Mouse (Mus musculus) left cerebral cortex, postnatal 4 days (tissue): Measurements from ENCODE around the gene Cdc42se2. TPM values are rescaled to one million over a fixed set of nuclear protein-coding genes. Genes with fewer than 3 reads are reported as not detected.

ENCODE experiments used
- DNase-seq: peaks from one replicate; pipeline ENCODE4 v3.0.0-alpha.2; 2022
- intact Hi-C: fragments of 180-260 bp; cut with DNase I; formaldehyde crosslinking; loops from one replicate; pipeline ENCODE4 v1.15.1; 2025
- total RNA-seq, 2 experiments: library from RNA; stranded (reverse); gene quantifications; 2 replicates each; pipeline ENCODE4 v1.2.3; 2021

Gene Cdc42se2
- 100 to 1,000 TPM; 104 to 107 TPM for total RNA-seq

DNA sequence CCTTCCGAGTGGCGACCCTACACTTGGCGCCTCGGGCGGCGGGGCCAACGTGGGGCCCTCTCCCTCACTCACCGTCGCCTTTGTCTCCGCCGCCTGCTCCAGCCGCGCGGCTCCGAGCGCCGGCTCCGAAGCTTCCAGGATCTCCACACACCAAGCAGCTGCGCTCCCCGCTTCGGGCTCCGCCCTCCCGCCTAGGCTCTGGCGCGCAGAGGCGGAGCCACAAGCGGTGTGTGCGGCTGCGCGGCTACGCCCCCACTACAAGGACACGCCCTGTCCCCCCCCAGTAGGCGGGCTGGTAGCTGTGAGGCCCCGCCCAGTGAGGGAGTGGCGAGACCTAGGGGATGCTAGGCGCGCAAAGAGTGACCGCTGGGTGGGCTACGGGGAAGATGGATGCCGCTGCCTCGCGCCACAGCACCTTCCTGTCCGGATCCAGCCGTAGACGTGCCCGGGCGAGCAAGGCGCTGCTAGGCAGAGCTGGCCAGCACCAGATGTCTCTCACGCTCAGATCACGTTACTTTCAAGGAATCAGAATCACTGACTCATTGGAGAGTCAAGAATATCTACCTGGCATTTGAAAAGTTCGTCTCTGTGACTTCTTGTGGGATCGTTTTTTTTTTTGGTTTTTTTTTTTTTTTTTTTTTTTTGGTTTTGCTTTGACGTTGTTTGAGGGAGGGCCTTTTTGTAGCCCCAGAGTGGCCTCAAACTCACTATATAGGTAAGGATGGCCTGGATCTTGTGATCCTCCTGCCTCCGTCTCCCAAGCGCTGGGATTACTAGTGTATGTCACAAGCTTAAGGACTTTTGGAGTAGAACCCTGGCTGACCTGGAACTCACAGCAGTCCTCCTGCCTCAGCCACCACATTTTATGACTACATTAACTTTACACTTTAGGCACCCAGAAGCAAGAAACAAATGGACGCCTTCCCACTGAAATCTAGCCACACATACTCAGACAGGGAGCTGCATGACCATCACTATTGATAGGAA is at the start of gene Cdc42se2:
Cdc42se2 (minus strand) TSS at position 188 of the 987 bp plus-strand sequence.
- peak; percentile 100 for DNase-seq
- intact Hi-C loops, result loop anchor here (5.0 kb wide), 1 partner anchor 75 kb away; the partner anchor contains the start of gene Lyrm7

GRCm38 (mm10) chr11:54836106-54836505 is 48.6 kb upstream of the Cdc42se2 start:
- peak; percentile 57 for DNase-seq
- intact Hi-C loops, result no loop called here

- DNase-seq, result no peak
- intact Hi-C loops, result no loop called here
Observed at GRCm38 (mm10) chr11:54834596-54834995, 47.1 kb upstream of the Cdc42se2 start.

- DNase-seq, result no peak
Observed at GRCm38 (mm10) chr11:54833833-54834232, 46.4 kb upstream of the Cdc42se2 start.

DNA sequence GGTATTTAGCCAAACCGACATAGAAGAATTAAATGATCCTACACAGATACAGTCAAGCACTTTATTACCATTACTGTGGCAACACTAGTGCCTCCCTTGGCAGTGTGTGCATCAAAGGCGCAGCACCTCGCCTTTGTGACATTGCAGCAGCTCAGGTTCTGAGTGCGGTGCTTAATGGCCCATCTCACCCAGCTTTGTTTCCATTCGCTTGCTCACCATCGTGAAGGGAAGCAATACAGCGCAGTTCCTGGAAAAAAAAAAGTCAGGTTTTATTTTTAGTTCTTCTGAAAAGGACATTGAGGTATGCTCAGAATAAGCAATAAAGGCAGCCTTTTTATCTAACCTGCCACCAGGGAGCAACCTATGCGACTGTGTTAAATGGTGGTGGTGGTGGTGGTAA is 39.3 kb upstream of the Cdc42se2 start:
- intact Hi-C loops, result no loop called here

More at GRCm38 (mm10) chr11:54833833-54834232, 46.4 kb upstream of the Cdc42se2 start:
- intact Hi-C loops, result no loop called here

GRCm38 (mm10) chr11:54825774-54826173 is 38.3 kb upstream of the Cdc42se2 start:
- intact Hi-C loops, result no loop called here
- no peak for DNase-seq

More for the DNA sequence above, 39.3 kb upstream of the Cdc42se2 start:
- no peak for DNase-seq

DNA sequence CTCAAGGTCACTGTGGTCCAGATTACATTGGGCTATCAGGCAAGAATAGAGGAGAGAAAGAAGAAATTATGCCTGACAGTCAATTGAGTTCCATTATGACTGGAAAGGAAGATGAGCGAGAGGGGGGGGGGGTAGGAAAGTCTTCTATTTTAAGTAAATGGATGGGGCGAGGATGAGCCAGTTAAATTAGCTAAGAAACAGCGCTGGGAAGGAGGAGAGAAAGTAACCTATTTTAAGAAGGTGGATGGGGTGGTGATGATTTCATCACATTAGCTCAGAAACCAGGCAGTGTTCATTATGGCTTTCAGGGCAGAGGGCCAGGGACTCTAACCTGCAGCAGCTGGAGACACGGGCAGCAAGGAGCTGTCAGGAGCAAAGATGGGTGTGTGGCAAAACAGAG is 36.0 kb upstream of the Cdc42se2 start:
- intact Hi-C loops, result no loop called here
- no peak for DNase-seq

DNA sequence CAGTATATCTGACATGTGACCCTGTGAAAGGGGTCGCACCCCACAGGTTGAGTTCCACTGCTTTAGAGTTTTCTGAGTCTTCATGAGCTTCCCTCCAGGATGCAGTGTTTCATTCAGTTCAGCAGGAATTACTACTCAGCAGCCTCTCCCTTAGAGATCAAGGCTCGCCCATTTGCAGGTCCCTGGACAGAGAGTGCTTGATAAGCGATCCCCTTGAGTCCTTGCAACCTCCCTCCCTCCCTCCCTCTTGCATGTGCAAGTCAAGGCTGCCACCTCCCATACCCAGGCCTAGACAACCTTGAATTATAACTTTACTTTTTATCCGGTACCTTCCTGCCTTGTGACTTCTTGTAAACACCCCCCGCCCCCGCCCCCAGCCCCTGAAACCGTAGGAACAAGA is 32.0 kb upstream of the Cdc42se2 start:
- intact Hi-C loops, result no loop called here
- DNase-seq, result no peak

- intact Hi-C loops, result no loop called here
- peak; percentile 30 for DNase-seq
Observed at GRCm38 (mm10) chr11:54817449-54817848, 30.0 kb upstream of the Cdc42se2 start.

GRCm38 (mm10) chr11:54815659-54816058 is 28.2 kb upstream of the Cdc42se2 start:
- intact Hi-C loops, result no loop called here

GRCm38 (mm10) chr11:54812812-54813516 is 25.5 kb upstream of the Cdc42se2 start:
- intact Hi-C loops, result no loop called here
- DNase-seq, result peak; percentile 24

More at GRCm38 (mm10) chr11:54815659-54816058, 28.2 kb upstream of the Cdc42se2 start:
- DNase-seq, result no peak

DNA sequence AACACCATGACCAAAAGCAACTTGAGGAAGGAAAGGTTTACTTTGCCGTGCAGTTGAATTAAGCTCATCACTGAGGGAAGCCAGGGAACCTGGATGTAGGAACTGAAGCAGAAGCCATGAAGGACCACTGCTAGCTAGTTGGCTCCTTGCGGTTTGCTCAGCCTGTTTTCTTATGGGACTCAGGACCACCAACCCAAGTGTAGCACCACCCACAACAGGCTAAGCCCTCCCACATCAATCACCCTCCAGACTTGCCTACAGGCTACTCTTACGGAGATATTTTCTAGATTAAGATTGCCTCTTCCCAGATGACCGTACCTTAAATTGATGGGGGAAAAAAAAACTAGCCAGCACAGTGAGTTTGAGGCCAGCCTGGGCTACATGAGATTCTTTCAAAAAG is 24.8 kb upstream of the Cdc42se2 start:
- DNase-seq, result no peak
- intact Hi-C loops, result no loop called here

- intact Hi-C loops, result no loop called here
- no peak for DNase-seq
Observed at GRCm38 (mm10) chr11:54811054-54811453, 23.6 kb upstream of the Cdc42se2 start.

- DNase-seq, result no peak
- intact Hi-C loops, result no loop called here
Observed at GRCm38 (mm10) chr11:54809582-54809981, 22.1 kb upstream of the Cdc42se2 start.

- intact Hi-C loops, result no loop called here
- no peak for DNase-seq
Observed at GRCm38 (mm10) chr11:54808177-54808576, 20.7 kb upstream of the Cdc42se2 start.

DNA sequence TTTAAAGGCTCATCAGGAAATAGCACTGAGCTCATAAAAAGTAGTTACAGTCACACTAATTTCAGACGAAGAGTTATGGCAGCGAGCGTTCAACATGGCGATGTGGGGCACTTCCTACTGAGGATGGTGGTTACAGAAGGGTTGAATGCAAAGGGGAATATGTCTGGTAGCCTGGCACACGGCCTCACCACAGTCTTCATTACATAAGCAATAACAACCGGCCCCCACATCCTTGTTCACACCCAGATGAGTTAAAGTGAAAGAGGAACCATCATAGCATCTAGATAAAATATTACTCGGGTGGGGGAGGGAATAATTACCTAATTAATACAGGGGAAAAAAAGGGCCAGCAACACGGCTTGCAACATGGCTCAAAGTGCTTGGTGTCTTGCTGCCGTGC is 20.2 kb upstream of the Cdc42se2 start:
- intact Hi-C loops, result no loop called here
- no peak for DNase-seq

- intact Hi-C loops, result no loop called here
- no peak for DNase-seq
Observed at GRCm38 (mm10) chr11:54806891-54807290, 19.4 kb upstream of the Cdc42se2 start.

DNA sequence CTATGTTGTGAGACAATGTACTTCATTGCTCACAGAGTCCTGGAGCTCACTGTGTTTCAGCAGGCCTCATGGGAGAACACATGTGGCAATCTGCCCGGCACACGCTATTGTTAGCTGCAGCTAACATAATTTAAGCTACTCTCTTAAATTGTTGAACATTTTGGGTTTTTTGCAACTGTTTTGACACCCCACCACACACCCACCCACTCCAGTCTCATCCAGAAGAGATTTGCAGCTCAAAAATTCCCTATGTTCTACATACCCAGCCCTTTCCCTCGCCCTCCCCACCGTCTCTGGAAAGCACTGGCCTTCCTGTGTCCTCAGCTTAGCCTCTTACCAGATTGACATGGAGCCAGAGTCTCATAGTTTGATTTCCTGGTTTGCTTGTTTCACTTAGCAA is 17.7 kb upstream of the Cdc42se2 start:
- intact Hi-C loops, result no loop called here
- DNase-seq, result no peak

DNA sequence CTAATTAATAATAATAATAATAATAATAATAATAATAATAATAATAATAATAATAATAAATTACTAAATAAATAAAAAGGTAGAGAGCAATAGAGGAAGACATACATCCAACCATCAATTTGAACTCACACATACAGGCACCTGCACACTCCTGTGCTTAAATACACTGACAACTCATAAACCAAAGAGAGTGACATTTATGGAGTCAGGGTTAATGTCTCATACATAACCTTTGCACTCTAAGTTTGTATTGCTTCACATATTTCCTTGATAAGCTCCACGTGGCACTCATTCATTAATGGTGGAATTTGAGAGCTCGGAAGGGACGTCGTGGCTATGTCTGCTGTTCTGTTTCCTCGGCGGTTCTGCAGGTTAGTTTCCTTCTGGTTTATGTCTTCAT is 15.1 kb upstream of the Cdc42se2 start:
- DNase-seq, result no peak
- intact Hi-C loops, result no loop called here

DNA sequence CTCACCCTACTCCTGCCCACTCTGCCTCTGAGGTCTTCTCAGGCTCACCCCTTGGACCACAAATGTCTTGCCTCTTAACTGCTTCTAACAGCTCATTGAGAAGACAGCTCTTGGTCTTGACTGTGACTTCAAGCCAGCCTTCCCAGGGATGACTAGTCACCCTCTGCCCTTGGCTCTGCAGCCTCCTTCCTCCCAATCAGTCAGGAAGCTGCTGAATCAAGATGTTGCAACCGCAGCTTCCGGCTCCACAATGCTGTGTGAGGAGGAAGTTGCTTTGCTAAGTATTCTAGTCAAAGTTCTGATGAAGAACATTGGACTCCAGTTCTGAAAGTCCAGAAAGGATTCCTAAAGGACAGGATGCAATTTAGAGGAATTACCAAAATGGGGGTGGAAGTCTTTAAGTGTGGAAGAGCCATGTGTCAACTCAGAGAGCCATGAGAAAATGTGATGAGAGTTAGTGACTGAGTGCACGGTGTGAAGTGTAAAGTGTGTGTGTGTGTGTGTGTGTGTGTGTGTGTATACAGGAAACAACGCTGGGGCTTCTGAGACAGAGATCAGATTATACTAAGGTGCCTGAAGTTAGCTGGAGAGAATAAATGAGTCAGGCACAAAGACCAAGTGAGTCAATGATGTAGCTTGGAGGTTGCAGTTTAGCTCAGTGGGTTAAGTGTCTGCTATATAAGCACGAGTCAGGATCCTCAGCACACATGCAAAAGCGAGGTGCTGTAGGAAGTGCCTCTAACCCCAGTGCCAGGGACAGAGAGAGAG is 14.5 kb upstream of the Cdc42se2 start:
- DNase-seq, result no peak

DNA sequence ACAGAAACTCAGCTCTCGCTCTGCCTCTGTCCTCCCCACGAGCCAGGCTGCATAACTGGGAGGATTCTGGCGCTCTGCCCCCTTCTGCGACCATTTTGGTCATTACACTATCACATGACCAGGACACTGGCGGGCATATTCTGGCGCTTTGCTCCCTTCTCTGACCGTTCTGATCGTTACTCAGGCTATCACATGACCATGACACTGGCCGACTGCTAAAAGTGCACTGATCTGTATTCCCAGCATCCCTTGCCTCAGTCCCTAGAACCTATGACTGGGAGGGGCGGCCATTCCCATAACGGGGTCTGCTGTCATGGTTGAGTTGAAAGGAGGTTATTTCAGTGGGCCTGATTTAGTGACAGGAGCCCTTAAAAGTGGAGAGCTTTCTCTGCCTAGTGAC is 9.1 kb upstream of the Cdc42se2 start:
- DNase-seq, result no peak
- intact Hi-C loops, result no loop called here

More for the DNA sequence above, 14.5 kb upstream of the Cdc42se2 start:
- intact Hi-C loops, result no loop called here
